Mouse (Mus musculus): ENCODE data around the gene Eif3b. TPM values are rescaled to one million over a fixed set of nuclear protein-coding genes. Genes with fewer than 3 reads are reported as not detected.
"Not testable (repeated sequence)": the region's sequence is repeated elsewhere in the genome, so short reads cannot be mapped to it uniquely, and the experiment has no call there.

The Eif3b gene
- total RNA-seq, 2 experiments from 2014 or later: 237 to 239 TPM

- no peak for ATAC-seq (replicated peaks; ENCODE audit: poor library complexity, severe bottlenecking)
These were observed 27.1 kb upstream of the Eif3b start for GRCm38 (mm10) chr5:140391981-140392380.

GRCm38 (mm10) chr5:140392701-140393100 is 26.4 kb upstream of the Eif3b start:
- ATAC-seq (replicated peaks; ENCODE audit: poor library complexity, severe bottlenecking): peak; percentile 31

GRCm38 (mm10) chr5:140396166-140396940 is 22.8 kb upstream of the Eif3b start:
- peak; percentile 74 for ATAC-seq (replicated peaks; ENCODE audit: poor library complexity, severe bottlenecking)

- no peak for ATAC-seq (replicated peaks; ENCODE audit: poor library complexity, severe bottlenecking)
These were observed 16.4 kb upstream of the Eif3b start for GRCm38 (mm10) chr5:140402640-140403270.

GRCm38 (mm10) chr5:140405126-140405525 is 14.0 kb upstream of the Eif3b start:
- ATAC-seq (replicated peaks; ENCODE audit: poor library complexity, severe bottlenecking): no peak

GRCm38 (mm10) chr5:140406666-140407065 is 12.5 kb upstream of the Eif3b start:
- ATAC-seq (replicated peaks; ENCODE audit: poor library complexity, severe bottlenecking): peak; percentile 17; the same call in 1 of the 2 replicates

GRCm38 (mm10) chr5:140408801-140409200 is 10.3 kb upstream of the Eif3b start:
- ATAC-seq (replicated peaks; ENCODE audit: poor library complexity, severe bottlenecking): no peak

- peak; percentile 84 for ATAC-seq (replicated peaks; ENCODE audit: poor library complexity, severe bottlenecking)
These were observed 7.8 kb upstream of the Eif3b start for GRCm38 (mm10) chr5:140411339-140411738.

GRCm38 (mm10) chr5:140414647-140415046 is 4.5 kb upstream of the Eif3b start:
- no peak for ATAC-seq (replicated peaks; ENCODE audit: poor library complexity, severe bottlenecking)

GRCm38 (mm10) chr5:140418106-140418488 is 1.0 kb upstream of the Eif3b start:
- ATAC-seq (replicated peaks; ENCODE audit: poor library complexity, severe bottlenecking): no peak

GRCm38 (mm10) chr5:140419442-140420080 is 433 bp downstream of the Eif3b start:
- ATAC-seq (replicated peaks; ENCODE audit: poor library complexity, severe bottlenecking): peak; percentile 28

- ATAC-seq (replicated peaks; ENCODE audit: poor library complexity, severe bottlenecking): no peak
These were observed 1.5 kb downstream of the Eif3b start for GRCm38 (mm10) chr5:140420616-140421015.

- ATAC-seq (replicated peaks; ENCODE audit: poor library complexity, severe bottlenecking): no peak
These were observed 6.1 kb downstream of the Eif3b start for GRCm38 (mm10) chr5:140425016-140425783.

GRCm38 (mm10) chr5:140439117-140439516 is 20.0 kb downstream of the Eif3b start:
- ATAC-seq (replicated peaks; ENCODE audit: poor library complexity, severe bottlenecking): not testable (repeated sequence)

GRCm38 (mm10) chr5:140441406-140441805 is 22.3 kb downstream of the Eif3b start:
- no peak for ATAC-seq (replicated peaks; ENCODE audit: poor library complexity, severe bottlenecking)

- no peak for ATAC-seq (replicated peaks; ENCODE audit: poor library complexity, severe bottlenecking)
These were observed 24.9 kb downstream of the Eif3b start for GRCm38 (mm10) chr5:140444012-140444411.

- ATAC-seq (replicated peaks; ENCODE audit: poor library complexity, severe bottlenecking): no peak
These were observed 26.2 kb downstream of the Eif3b start, which contains the start of gene Gm4869 for GRCm38 (mm10) chr5:140445345-140445744. TSS of gene Gm4869 (plus strand) at chr5:140445645.

GRCm38 (mm10) chr5:140446054-140446453 is 26.9 kb downstream of the Eif3b start:
- no peak for ATAC-seq (replicated peaks; ENCODE audit: poor library complexity, severe bottlenecking)

GRCm38 (mm10) chr5:140454488-140454887 is 35.4 kb downstream of the Eif3b start:
- no peak for ATAC-seq (replicated peaks; ENCODE audit: poor library complexity, severe bottlenecking)

- no peak; the same call in 1 of the 2 replicates for ATAC-seq (replicated peaks; ENCODE audit: poor library complexity, severe bottlenecking)
These were observed 36.3 kb downstream of the Eif3b start for GRCm38 (mm10) chr5:140455466-140455865.
